Mouse (Mus musculus): ENCODE measurements around the gene Gpc6. TPM values are rescaled to one million over a fixed set of nuclear protein-coding genes. Genes with fewer than 3 reads are reported as not detected.

The Gpc6 gene
- total and polyA plus RNA-seq, 3 experiments: not detected

- dilution Hi-C loops (cut with MboI; ENCODE audit: extremely low pct_ligation_motif_present, extremely low pct_unique_long_range_greater_than_20kb, low sequenced_read_pairs): no loop called here
- no peak for DNase-seq (ENCODE audit: extremely low read depth)
Measured at GRCm38 (mm10) chr14:117265653-117266052, 340.5 kb downstream of the Gpc6 start.

GRCm38 (mm10) chr14:117267823-117268601, 342.9 kb downstream of the Gpc6 start:
- Histone ChIP-seq H3K4me3 (replicated peaks in 1 of 3; ENCODE audit: low read depth in 2 of 3, low read length in 2 of 3, poor library complexity in 1 of 3) (no peak overlapping the region), H3K27me3 (replicated peaks) (no peaks in the 10 kb centered on the region), H3K36me3 (replicated peaks in 1 of 2; ENCODE audit: control insufficient read depth in 1 of 2, insufficient read depth in 1 of 2, low read length in 1 of 2) (no peaks in the 10 kb centered on the region), H3K4me1 (ENCODE audit: control insufficient read depth in 1 of 2, insufficient read depth in 2 of 2) (no peaks in the 10 kb centered on the region), H3K79me2 (replicated peaks; ENCODE audit: control insufficient read depth, extremely low read depth, insufficient read depth, poor library complexity, severe bottlenecking) (no peaks in the 10 kb centered on the region), H3K27ac (ENCODE audit: insufficient read depth, low read depth) (no peak overlapping the region), H3K4me2 (ENCODE audit: insufficient read depth, low read depth, poor library complexity, severe bottlenecking) (no peak overlapping the region), H3K9ac (ENCODE audit: insufficient read depth, low read depth) (no peak overlapping the region), H3K9me3 (replicated peaks; ENCODE audit: low read length) (no peaks in the 10 kb centered on the region)
- dilution Hi-C loops (cut with MboI; ENCODE audit: extremely low pct_ligation_motif_present, extremely low pct_unique_long_range_greater_than_20kb, low sequenced_read_pairs): no loop called here
- in situ Hi-C loops (cut with MboI; ENCODE audit: low pct_ligation_motif_present, low pct_unique_long_range_greater_than_20kb, low sequenced_read_pairs): no loop called here
- TF ChIP-seq ZKSCAN1 (IDR thresholded peaks at IDR 0.05; ENCODE audit: borderline replicate concordance, low read depth, low read length) (no peak), PAX5 (IDR thresholded peaks at IDR 0.05; ENCODE audit: low read length) (no peak), POLR2A (IDR thresholded peaks at IDR 0.05; ENCODE audit: low read depth, low read length) (no peak), CHD2 (IDR thresholded peaks at IDR 0.05; ENCODE audit: low read length) (no peak), MYC (IDR thresholded peaks at IDR 0.05; ENCODE audit: low read depth, low read length) (no peak), NRF1 (IDR thresholded peaks at IDR 0.05; ENCODE audit: low read depth, low read length) (no peak), EP300 (IDR thresholded peaks at IDR 0.05; ENCODE audit: low read length) (no peak), JUND (conservative IDR thresholded peaks at IDR 0.05; ENCODE audit: low read depth, low read length) (no peak), SMC3 (IDR thresholded peaks at IDR 0.05; ENCODE audit: low read depth, low read length) (no peak), MAZ (IDR thresholded peaks at IDR 0.05; ENCODE audit: low read depth, low read length) (no peak), ZMIZ1 (IDR thresholded peaks at IDR 0.05; ENCODE audit: low read depth, low read length) (no peak), IRF4 (IDR thresholded peaks at IDR 0.05; ENCODE audit: low read depth, low read length) (no peak), ETS1 (conservative IDR thresholded peaks at IDR 0.05; ENCODE audit: low read depth, low read length) (no peak), SIN3A (IDR thresholded peaks at IDR 0.05; ENCODE audit: low read length) (no peak), KAT2A (IDR thresholded peaks at IDR 0.05; ENCODE audit: insufficient replicate concordance, low read length) (no peak), JUN (IDR thresholded peaks at IDR 0.05; ENCODE audit: insufficient read depth, low read depth, low read length) (no peak), ZNF384 (IDR thresholded peaks at IDR 0.05; ENCODE audit: low read depth, low read length) (no peak)
- DNase-seq (ENCODE audit: extremely low read depth): no peak

More at GRCm38 (mm10) chr14:117265653-117266052, 340.5 kb downstream of the Gpc6 start:
- in situ Hi-C loops (cut with MboI; ENCODE audit: low pct_ligation_motif_present, low pct_unique_long_range_greater_than_20kb, low sequenced_read_pairs): no loop called here
- Histone ChIP-seq H3K27me3 (replicated peaks) (no peaks in the 10 kb centered on the region), H3K79me2 (replicated peaks; ENCODE audit: control insufficient read depth, extremely low read depth, insufficient read depth, poor library complexity, severe bottlenecking) (no peaks in the 10 kb centered on the region), H3K9me3 (replicated peaks; ENCODE audit: low read length) (no peaks in the 10 kb centered on the region), H3K4me3 (replicated peaks in 1 of 3; ENCODE audit: low read depth in 2 of 3, low read length in 2 of 3, poor library complexity in 1 of 3) (no peak overlapping the region), H3K27ac (ENCODE audit: insufficient read depth, low read depth) (no peak overlapping the region), H3K4me2 (ENCODE audit: insufficient read depth, low read depth, poor library complexity, severe bottlenecking) (no peak overlapping the region), H3K9ac (ENCODE audit: insufficient read depth, low read depth) (no peak overlapping the region), H3K36me3 (replicated peaks in 1 of 2; ENCODE audit: control insufficient read depth in 1 of 2, insufficient read depth in 1 of 2, low read length in 1 of 2) (no peaks in the 10 kb centered on the region), H3K4me1 (ENCODE audit: control insufficient read depth in 1 of 2, insufficient read depth in 2 of 2) (no peaks in the 10 kb centered on the region)
- TF ChIP-seq SIN3A (IDR thresholded peaks at IDR 0.05; ENCODE audit: low read length) (no peak), USF1 (IDR thresholded peaks at IDR 0.05; ENCODE audit: low read depth, low read length) (no peak), CHD2 (IDR thresholded peaks at IDR 0.05; ENCODE audit: low read length) (no peak), PAX5 (IDR thresholded peaks at IDR 0.05; ENCODE audit: low read length) (no peak)

Measured in CH12.LX (cell line).